ENCODE assay signal across 16 mouse cellular contexts in genomic region chr3:145184645-145185044, GRCm38 (mm10).
"Had no signal": no experiment of that assay in that cellular context is flagged by ENCODE, and none has a peak within 500 bp of the region (broad histone marks: within the 10 kb centered on the region; RNA-seq: fewer than 3 reads in every experiment).

No protein-coding gene starts in this region.

- H3K27ac ChIP-seq: neural tube, embryonic 13.5 days; neural tube, embryonic 15.5 days; stomach, embryonic 15.5 days; stomach, postnatal 0 days had no signal

- DNase-seq: retina, postnatal 1 day; right cerebral cortex, adult 18-20 months; right cerebral cortex, postnatal 14 days; right cerebral cortex, postnatal 25 days; right cerebral cortex, postnatal 4 days; spleen, adult 18-20 months; thymus, adult 18-20 months; thymus, adult 2 months; thymus, postnatal 14 days; thymus, postnatal 25 days; thymus, postnatal 36 days; thymus, postnatal 4 days had no signal

- H3K4me2 ChIP-seq: neural tube, embryonic 13.5 days; neural tube, embryonic 15.5 days; stomach, embryonic 15.5 days had no signal

- H3K36me3 ChIP-seq: neural tube, embryonic 13.5 days; neural tube, embryonic 15.5 days; stomach, embryonic 15.5 days had no signal

- H3K27me3 ChIP-seq: neural tube, embryonic 13.5 days; neural tube, embryonic 15.5 days; stomach, embryonic 15.5 days had no signal

- H3K9ac ChIP-seq: neural tube, embryonic 13.5 days; neural tube, embryonic 15.5 days; stomach, embryonic 15.5 days had no signal

- H3K4me1 ChIP-seq: neural tube, embryonic 13.5 days; neural tube, embryonic 15.5 days; stomach, embryonic 15.5 days had no signal

- H3K9me3 ChIP-seq: neural tube, embryonic 13.5 days; neural tube, embryonic 15.5 days; stomach, embryonic 15.5 days had no signal

- H3K4me3 ChIP-seq: neural tube, embryonic 13.5 days; neural tube, embryonic 15.5 days; stomach, embryonic 15.5 days had no signal
